Mouse (Mus musculus): ENCODE measurements around the gene Abcc9. TPM values are rescaled to one million over a fixed set of nuclear protein-coding genes. Genes with fewer than 3 reads are reported as not detected.

The Abcc9 gene
- polyA plus RNA-seq, 1 experiment: not detected

DNA sequence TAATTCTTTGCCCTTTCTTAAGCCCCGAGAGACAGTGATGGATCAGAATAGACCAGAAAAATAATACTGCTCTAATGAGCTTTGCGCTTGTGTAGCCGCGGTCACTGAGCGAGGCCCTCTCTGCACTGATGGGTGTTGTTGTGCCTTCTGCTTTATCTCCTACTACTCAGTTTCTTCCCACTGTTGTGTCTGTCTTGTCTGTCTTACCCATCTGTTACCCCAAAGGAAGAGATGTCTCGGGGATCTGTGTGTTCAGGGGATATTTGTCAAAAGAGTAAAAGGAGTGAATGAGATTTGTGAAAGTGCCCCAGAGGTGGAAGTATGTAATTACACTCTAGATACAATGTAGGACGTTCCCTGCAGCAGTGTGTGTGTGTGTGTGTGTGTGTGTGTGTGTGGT is 16.1 kb upstream of the Abcc9 start:
- TF ChIP-seq GATA1 (IDR thresholded peaks at IDR 0.05; ENCODE audit: low read length): no peak

GRCm38 (mm10) chr6:142717186-142717585 is 15.1 kb upstream of the Abcc9 start:
- TF ChIP-seq GATA1 (IDR thresholded peaks at IDR 0.05; ENCODE audit: low read length): no peak

GRCm38 (mm10) chr6:142715026-142715425 is 12.9 kb upstream of the Abcc9 start:
- TF ChIP-seq GATA1 (IDR thresholded peaks at IDR 0.05; ENCODE audit: low read length): no peak

DNA sequence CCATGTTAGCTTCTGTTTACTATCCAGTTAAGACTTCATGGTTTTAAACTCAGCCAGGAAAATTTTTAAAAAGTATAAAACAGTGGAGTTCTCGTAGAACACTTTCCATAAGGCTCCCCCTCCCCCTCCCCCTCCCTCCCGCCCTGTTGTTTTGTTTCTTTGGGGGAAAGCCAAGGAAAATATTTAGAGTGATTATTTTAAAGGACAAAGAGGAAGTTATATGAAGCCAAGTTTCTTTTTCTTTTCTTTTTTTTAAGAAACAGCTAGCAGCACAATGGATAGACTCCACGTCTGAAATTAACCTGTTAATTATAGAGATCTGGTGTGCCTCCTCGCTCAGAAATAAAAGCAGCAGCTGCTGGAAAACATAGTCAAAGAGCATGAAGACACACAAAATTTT is 9.0 kb upstream of the Abcc9 start:
- TF ChIP-seq GATA1 (IDR thresholded peaks at IDR 0.05; ENCODE audit: low read length): no peak

DNA sequence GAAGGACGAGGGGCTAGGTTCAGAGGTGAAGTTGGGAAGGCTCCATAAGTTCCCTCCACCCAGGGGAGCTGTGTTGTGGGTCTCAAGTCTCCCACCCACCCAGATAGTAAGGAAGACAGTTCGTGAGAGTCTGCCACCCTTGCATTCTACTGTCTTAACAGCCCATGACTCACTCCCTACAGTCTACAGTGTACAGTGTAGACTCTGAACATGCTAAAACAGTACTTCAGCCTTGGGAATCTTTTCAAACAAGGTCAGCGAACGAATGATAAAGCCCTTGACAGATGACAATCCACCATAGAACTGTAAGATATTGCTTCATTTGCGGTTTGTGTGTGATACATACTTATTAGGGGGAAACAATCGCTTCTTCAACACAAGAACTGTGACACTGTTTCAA is 8.6 kb upstream of the Abcc9 start:
- TF ChIP-seq GATA1 (IDR thresholded peaks at IDR 0.05; ENCODE audit: low read length): no peak

DNA sequence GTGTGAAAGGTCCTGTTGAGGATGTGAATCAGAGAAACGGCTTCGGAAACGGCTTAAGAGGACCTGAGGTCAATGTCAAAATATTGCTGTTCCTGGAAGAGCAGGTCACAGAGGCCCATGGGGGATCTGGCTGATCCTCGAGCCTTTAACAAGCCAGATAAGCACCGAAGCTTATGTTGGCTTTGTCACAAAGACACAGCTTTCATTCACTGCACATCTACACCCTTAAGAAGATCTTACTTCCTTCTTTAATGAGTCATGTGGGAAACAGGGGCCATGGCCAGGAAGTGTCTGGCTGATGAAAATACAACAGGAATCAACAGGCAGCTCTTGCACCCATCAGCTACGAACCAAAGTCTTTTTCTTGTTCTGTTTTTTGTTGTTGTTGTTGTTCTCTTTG is 6.3 kb upstream of the Abcc9 start:
- TF ChIP-seq GATA1 (IDR thresholded peaks at IDR 0.05; ENCODE audit: low read length): no peak

DNA sequence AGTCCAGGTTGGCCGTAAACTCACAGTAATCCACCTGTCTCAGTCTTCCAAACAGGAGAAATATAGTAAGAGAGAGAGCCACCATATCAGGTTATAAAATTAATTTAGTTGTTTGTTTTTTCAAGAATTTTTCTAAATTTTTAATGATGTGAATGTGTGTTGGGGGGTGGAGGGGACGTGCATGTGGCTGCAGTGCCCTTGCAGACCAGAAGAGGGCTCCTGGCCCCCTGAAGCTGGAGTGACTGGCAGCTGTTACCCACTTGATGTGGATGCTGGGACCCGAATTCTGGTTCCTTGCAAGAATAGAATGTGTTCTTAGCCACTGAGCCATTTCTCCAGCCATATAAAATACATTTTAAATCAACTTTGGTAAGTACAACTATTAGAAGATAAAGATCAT is 4.6 kb upstream of the Abcc9 start:
- TF ChIP-seq GATA1 (IDR thresholded peaks at IDR 0.05; ENCODE audit: low read length): no peak

DNA sequence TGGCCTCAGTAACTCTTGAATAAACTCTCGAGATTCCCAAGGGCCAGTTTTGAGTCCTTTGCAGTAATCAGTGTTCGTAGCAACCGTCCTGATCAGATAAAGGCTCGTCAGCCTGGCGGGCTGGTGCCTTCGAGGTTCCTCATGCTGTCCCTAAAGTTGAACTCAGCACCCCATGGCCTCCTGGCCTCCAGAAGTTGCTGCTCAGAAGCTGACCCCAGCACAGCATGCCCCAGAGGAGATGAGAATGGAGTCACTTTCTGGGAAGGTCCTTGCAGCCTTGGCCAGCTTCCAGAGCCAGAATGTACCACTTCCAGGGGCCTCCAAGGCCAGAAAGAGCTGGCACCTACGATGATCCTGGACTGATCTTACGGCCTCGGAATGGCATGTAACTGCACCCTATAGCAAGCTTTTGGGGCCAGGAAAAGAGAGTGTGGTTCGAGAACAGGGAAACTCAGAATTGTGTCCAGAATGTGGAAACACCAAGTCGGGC is 1.4 kb upstream of the Abcc9 start:
- no peak for TF ChIP-seq GATA1 (IDR thresholded peaks at IDR 0.05; ENCODE audit: low read length)

GRCm38 (mm10) chr6:142701161-142701560 is 954 bp downstream of the Abcc9 start:
- no peak for TF ChIP-seq GATA1 (IDR thresholded peaks at IDR 0.05; ENCODE audit: low read length)

GRCm38 (mm10) chr6:142700753-142701152 is 1.4 kb downstream of the Abcc9 start:
- no peak for TF ChIP-seq GATA1 (IDR thresholded peaks at IDR 0.05; ENCODE audit: low read length)

DNA sequence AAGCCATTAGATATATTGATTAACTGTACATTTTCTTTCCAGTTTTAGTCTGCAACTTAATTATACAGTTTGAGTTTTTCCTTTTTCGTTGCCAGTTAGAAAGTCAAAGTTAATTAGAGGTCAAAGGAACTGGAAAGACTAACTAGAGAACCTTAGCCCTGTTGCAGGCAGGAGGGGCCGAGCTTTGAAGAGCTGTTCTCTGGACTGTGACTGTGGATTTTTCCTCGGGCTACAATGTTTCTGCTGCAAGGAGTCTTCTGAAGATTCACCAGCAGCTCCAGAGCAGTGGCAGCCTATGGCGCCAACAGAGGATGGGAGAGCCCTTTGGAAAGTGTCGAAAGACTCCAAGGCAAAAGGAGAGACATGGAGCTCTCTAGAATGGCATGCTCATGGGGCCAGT is 10.0 kb downstream of the Abcc9 start:
- no peak for TF ChIP-seq GATA1 (IDR thresholded peaks at IDR 0.05; ENCODE audit: low read length)

DNA sequence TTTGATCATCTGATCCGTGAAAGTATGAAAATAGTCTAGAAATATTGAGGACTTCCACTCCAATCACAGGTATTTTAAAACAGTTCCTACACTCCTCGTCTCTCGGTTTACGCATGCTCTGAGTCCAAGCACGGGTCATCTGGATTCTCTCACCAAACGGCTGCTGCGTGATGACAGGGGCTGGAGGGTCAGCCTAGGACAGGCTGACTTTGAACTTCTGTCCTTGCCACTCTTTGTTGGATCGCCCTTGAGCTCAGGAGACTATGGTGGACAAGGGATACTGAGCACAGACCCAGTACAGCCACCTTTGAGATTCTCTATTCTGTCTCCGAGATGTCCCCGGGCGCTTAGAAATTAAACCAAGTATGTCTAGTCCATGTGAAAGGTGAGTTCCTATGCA is 12.4 kb downstream of the Abcc9 start:
- no peak for TF ChIP-seq GATA1 (IDR thresholded peaks at IDR 0.05; ENCODE audit: low read length)

DNA sequence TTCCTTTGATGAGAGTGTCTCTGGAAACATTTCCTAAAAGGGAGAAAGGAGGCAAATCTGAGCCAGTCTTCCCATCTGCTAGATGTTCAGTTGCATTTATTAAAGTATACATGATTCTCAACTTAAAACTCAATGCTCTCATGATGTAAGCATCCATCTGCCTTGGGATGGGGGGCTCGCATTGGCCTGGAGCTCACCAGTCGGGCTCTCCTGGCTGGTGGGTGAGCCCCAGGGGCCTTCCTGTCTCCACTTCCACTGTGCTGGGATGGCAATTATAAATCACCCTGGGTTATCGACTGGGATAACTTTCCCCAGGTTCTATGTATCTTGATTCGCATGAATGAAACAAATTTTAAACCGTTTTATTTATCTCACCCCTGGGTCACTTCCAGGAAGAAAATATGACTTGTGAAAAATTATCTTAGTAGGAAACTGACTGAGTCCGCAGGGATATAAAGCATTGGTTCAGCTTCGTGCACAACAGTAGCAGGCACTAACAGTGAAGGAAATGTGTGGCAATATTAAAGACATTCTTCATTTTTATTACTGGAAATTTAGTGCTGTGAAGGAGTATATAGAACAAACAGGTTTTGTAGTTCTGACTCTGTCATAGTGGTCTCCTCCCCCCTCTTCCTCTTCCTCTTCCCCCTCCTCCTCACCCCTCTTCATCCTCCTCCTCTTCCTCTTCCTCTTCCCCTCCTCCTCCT is 19.0 kb downstream of the Abcc9 start:
- TF ChIP-seq GATA1 (IDR thresholded peaks at IDR 0.05; ENCODE audit: low read length): no peak

DNA sequence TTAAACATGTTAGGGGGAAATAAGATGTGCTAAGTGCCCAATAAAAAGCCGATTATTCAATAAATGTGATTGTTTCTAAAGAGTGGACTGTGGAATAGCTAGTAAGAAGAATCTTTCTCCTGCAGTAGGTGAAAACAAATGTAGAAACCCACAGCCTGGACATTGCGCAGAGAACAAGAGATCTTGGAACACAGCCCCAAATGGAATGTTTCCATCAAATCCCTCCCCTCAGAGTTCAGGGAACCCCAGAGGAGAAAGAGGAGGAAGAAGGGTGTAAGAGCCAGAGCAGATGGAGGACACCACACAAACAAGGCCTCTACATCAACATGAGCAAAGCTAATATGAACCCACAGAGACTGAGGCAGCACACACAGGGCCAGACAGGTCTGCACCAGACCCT is 32.1 kb downstream of the Abcc9 start:
- TF ChIP-seq GATA1 (IDR thresholded peaks at IDR 0.05; ENCODE audit: low read length): no peak

GRCm38 (mm10) chr6:142669343-142669742 is 32.8 kb downstream of the Abcc9 start:
- no peak for TF ChIP-seq GATA1 (IDR thresholded peaks at IDR 0.05; ENCODE audit: low read length)

DNA sequence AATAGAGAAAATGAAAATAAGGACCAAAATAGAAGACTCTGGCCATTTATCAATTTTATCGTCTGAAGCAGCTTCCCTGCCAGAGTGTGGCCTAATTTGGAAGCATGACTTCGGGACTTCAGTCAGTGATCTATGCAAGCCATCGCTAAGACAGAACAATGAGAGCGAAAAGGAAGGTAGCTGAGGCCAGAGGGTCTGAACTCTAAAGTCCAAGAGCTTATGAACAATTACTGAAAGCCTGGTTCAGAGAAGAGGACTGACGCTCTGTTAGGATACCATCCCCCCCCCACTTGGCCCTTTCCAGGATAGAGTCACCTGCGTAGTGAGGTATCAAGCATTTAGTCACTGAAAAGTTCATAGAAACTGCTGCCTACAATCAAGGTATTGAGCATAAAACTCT is 33.3 kb downstream of the Abcc9 start:
- TF ChIP-seq GATA1 (IDR thresholded peaks at IDR 0.05; ENCODE audit: low read length): no peak

DNA sequence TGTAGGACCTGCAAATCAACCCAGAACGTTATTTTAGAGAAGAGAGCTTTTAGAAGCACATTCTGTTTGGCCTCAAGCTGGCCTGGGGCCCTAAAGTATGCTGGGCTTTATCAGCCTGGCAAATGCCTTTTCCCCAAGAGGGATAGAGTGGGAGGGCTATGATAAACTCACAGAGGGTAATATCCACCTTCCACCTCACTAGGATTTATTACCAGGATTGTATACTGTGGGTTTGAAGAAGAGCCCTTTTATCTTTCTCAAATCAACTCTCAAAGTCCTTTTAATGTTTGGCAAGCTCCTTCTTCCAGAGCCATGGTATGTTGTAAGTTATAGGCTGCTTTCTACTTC is 33.7 kb downstream of the Abcc9 start:
- TF ChIP-seq GATA1 (IDR thresholded peaks at IDR 0.05; ENCODE audit: low read length): no peak

Data from G1E-ER4 (cell line).